Mouse (Mus musculus) ES-Bruce4 (cell line): ENCODE measurements around the gene Fam149a.

Experiments
- CTCF ChIP-seq: IDR thresholded peaks from one replicate; pipeline ENCODE4 v1.8.1; 2011; ENCODE audit warnings: low read depth, low read length
- EP300 ChIP-seq: IDR thresholded peaks from 2 replicates; pipeline ENCODE4 v1.6.1; 2011; ENCODE audit warnings: low read depth, low read length; ENCODE audit not compliant: insufficient read depth
- POLR2A ChIP-seq: IDR thresholded peaks from one replicate; pipeline ENCODE4 v1.8.1; 2011; ENCODE audit warnings: low read length; ENCODE audit not compliant: insufficient read depth

- TF ChIP-seq POLR2A (no peak), CTCF (no peak), EP300 (no peak)
Measured at GRCm38 (mm10) chr8:45380598-45380997, 1.5 kb downstream of the Fam149a start.
